Comparison of ENCODE assay signal across 20 mouse cellular contexts in the genomic region with DNA sequence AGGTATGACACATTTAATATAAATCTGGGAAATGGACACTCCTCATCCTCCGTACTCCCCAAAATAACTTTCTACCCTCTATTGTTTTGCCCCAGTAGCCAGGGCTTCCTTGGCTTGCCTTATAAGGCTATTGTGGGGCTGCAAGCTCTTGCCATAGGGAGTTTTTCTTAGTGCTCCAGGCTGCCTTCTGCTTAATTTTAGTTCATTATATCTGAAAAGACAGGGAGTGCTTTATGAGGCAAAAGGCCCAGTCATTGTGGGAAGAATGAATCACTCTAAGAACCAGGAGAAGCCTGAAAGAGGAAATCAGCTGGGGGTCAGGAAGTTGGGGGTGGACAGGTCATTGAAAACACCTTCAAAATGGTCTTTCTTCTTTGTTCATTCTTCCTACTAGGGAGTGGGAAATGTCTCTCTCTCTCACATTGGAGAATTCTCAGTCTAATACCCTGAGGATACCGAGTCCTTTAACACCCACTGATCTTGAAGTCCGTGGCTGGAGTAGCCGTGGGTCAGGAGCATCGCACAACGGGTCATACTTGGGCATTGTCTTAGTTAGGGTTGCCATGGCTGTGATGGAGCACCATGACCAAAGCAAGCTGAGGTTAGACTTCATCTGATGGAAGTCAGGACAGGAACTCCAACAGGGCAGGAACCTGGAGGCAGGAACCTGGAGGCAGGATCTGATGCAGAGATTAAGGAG.
DNase-seq lines count a peak whose midpoint lies in the region; ATAC-seq lines count a peak whose summit lies in the region.
"Had no signal": no experiment of that assay in that cellular context is flagged by ENCODE, and none has a peak within 500 bp of the region (broad histone marks: within the 10 kb centered on the region; RNA-seq: fewer than 3 reads in every experiment).

No protein-coding gene starts in this region.

- H3K36me3 ChIP-seq in heart, embryonic 15.5 days = no peaks in the 10 kb centered on the region
- H3K36me3 ChIP-seq: kidney, embryonic 15.5 days; limb, embryonic 15.5 days; liver, embryonic 15.5 days; midbrain, embryonic 15.5 days; neural tube, embryonic 15.5 days had no signal

- no peak overlapping the region for H3K9ac ChIP-seq in heart, embryonic 15.5 days
- H3K9ac ChIP-seq: forebrain, embryonic 13.5 days; kidney, embryonic 15.5 days; limb, embryonic 15.5 days; liver, embryonic 15.5 days; midbrain, embryonic 15.5 days; neural tube, embryonic 15.5 days had no signal

- H3K4me1 ChIP-seq in heart, embryonic 15.5 days (replicated peaks) = peaks cover 35% of the 10 kb centered on the region

- peak overlapping the region; percentile 28; the same call in 1 of the 2 replicates for H3K27ac ChIP-seq in heart, embryonic 15.5 days
- H3K27ac ChIP-seq: forebrain, embryonic 13.5 days; kidney, embryonic 15.5 days; limb, embryonic 15.5 days; liver, embryonic 15.5 days; midbrain, embryonic 15.5 days; neural tube, embryonic 15.5 days had no signal

- ATAC-seq in heart, embryonic 15.5 days (replicated peaks; ENCODE audit: insufficient number of reproducible peaks, insufficient read depth, low FRiP score, low read depth) = no peak
- 0 out of 2 replicates have a peak, but pooled peaks have one; percentile 10 for ATAC-seq in granulocyte monocyte progenitor cell, adult 5-6 weeks (replicated peaks; ENCODE audit: poor library complexity, severe bottlenecking)
- ATAC-seq: forebrain, embryonic 13.5 days; hindbrain, embryonic 16.5 days; intestine, embryonic 16.5 days; midbrain, embryonic 15.5 days had no signal

- H3K4me3 ChIP-seq in heart, embryonic 15.5 days = no peak overlapping the region
- H3K4me3 ChIP-seq: erythroblast, embryonic 14.5 days; forebrain, embryonic 13.5 days; kidney, embryonic 15.5 days; limb, embryonic 15.5 days; liver, embryonic 15.5 days; midbrain, embryonic 15.5 days; myocyte; neural tube, embryonic 15.5 days had no signal

- H3K27me3 ChIP-seq in heart, embryonic 15.5 days = no peaks in the 10 kb centered on the region
- H3K27me3 ChIP-seq: forebrain, embryonic 13.5 days; kidney, embryonic 15.5 days; limb, embryonic 15.5 days; liver, embryonic 15.5 days; midbrain, embryonic 15.5 days; neural tube, embryonic 15.5 days had no signal

- no peak overlapping the region for H3K4me2 ChIP-seq in heart, embryonic 15.5 days
- H3K4me2 ChIP-seq: forebrain, embryonic 13.5 days; kidney, embryonic 15.5 days; limb, embryonic 15.5 days; liver, embryonic 15.5 days; midbrain, embryonic 15.5 days; neural tube, embryonic 15.5 days had no signal

- DNase-seq in heart, postnatal 4 days = no peak
- peak; percentile 41 for DNase-seq in 416B (ENCODE audit: low read depth)
- DNase-seq in NIH3T3 (ENCODE audit: low read depth) = peak; percentile 29
- no peak for DNase-seq in adrenal gland, adult 18-20 months (ENCODE audit: low spot score in 2 of 2)
- no peak for DNase-seq in urinary bladder, adult 2 months (ENCODE audit: low spot score)
- DNase-seq: cerebellum, adult 8-10 months; gastrocnemius, postnatal 25 days; right cerebral cortex, postnatal 25 days had no signal

- H3K9me3 ChIP-seq in heart, embryonic 15.5 days (replicated peaks) = no peaks in the 10 kb centered on the region
- H3K9me3 ChIP-seq: forebrain, embryonic 13.5 days; kidney, embryonic 15.5 days; limb, embryonic 15.5 days; liver, embryonic 15.5 days; midbrain, embryonic 15.5 days; neural tube, embryonic 15.5 days had no signal

- WGBS in heart, embryonic 15.5 days = 79% methylated on average over 6 of the region's 6 CpGs

Comparison
In these comparisons a context has a peak if more than half of its experiments do, and no peak if none do; other contexts are left out.
1. DNase-seq: peak in 416B (single experiment) and NIH3T3 (single experiment); none in heart, postnatal 4 days (single experiment), adrenal gland, adult 18-20 months (0 of 2) and urinary bladder, adult 2 months (single experiment).